Mouse (Mus musculus) embryonic facial prominence, embryonic 13.5 days (tissue): ENCODE measurements around the gene Lancl2. TPM values are rescaled to one million over a fixed set of nuclear protein-coding genes. Genes with fewer than 3 reads are reported as not detected.

Experiments used
- ATAC-seq: fragments of 200-750 bp; cut with Nextera tagmentation; 2 replicates; pipeline ENCODE4 v1.8.0; 2017; ENCODE audit warnings: low read depth; ENCODE audit not compliant: insufficient number of reproducible peaks, insufficient read depth, low FRiP score, low TSS enrichment
- H3K27ac ChIP-seq: fragments of 300-500 bp; sonication (generic); 2 replicates; pipeline ENCODE4 v1.5.1; 2015; ENCODE audit warnings: moderate library complexity, mild to moderate bottlenecking, inconsistent platforms
- H3K27me3 ChIP-seq: fragments of 300-500 bp; sonication (generic); 2 replicates; pipeline ENCODE4 v1.6.1; 2015; ENCODE audit warnings: mild to moderate bottlenecking, inconsistent platforms
- H3K36me3 ChIP-seq: fragments of 300-500 bp; sonication (generic); 2 replicates; pipeline ENCODE4 v1.6.1; 2015; ENCODE audit warnings: mild to moderate bottlenecking, inconsistent platforms
- H3K4me1 ChIP-seq: fragments of 300-500 bp; sonication (generic); 2 replicates; pipeline ENCODE4 v1.6.1; 2015; ENCODE audit warnings: inconsistent platforms
- H3K4me2 ChIP-seq: fragments of 300-500 bp; sonication (generic); 2 replicates; pipeline ENCODE4 v1.6.1; 2015; ENCODE audit warnings: moderate library complexity, mild to moderate bottlenecking, inconsistent platforms
- H3K4me3 ChIP-seq: fragments of 300-500 bp; sonication (generic); 2 replicates; pipeline ENCODE4 v1.5.1; 2015; ENCODE audit warnings: mild to moderate bottlenecking, inconsistent platforms
- H3K9ac ChIP-seq: fragments of 300-500 bp; sonication (generic); 2 replicates; pipeline ENCODE4 v1.6.1; 2015; ENCODE audit warnings: mild to moderate bottlenecking, inconsistent platforms
- H3K9me3 ChIP-seq: fragments of 300-500 bp; sonication (generic); 2 replicates; pipeline ENCODE4 v1.6.1; 2016; ENCODE audit warnings: inconsistent platforms
- WGBS: fragments of 180-500 bp; shearing (Covaris S2); methylation state at CpG from one replicate; pipeline ENCODE4 v1.1.7; 2015; ENCODE audit warnings: mixed read lengths; 5-methylcytosine and 5-hydroxymethylcytosine counted together
- polyA plus RNA-seq: library from polyadenylated mRNA; unstranded; fragments of >200 nt; fragmentation: Nextera tagmentation; extraction: Ambion mirVana; gene quantifications from 2 replicates; pipeline ENCODE4 v1.2.1, GENCODE M21; 2015

Lancl2 gene
- polyA plus RNA-seq, 1 experiment from 2014 or later, result 29.9 TPM

DNA sequence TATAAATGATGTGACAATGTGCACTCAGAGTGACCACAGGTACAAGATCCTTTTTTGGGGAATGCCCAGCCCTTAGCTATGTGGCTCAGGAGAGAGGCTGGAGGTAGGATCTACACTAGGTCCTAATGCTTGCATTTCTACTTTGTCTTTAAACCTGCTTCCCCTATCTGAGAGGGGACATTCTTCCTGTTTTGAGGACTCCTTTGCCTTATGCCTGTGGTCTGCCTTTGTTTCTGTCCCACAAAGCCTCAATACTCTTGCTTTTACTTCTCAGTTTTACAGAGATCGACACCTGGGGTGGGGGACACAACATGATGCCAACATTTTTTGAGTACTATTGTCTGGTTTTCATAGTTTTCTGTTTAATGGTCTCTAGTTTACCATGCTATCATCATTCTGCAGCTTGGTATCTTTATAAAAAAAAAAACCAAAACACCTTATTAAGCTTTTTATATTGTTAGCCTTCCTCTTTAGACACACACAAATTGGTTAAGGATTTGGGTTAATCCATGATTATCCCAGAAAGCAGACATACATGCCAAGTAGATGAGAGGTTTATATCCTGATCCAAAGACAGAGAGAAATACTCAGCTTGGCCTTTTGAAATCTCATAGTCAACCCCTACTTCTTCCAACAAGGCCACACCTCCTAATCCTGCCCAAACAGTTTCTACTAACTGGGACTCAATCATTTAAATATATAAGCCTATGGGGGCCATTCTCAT is 68.3 kb downstream of the Lancl2 start:
- peaks cover 6% of the 10 kb centered on the region for H3K4me1 ChIP-seq
- no peak overlapping the region for H3K9ac ChIP-seq
- H3K36me3 ChIP-seq, result peaks cover 42% of the 10 kb centered on the region
- H3K9me3 ChIP-seq, result no peaks in the 10 kb centered on the region
- ATAC-seq, result no peak
- H3K4me3 ChIP-seq, result no peak overlapping the region
- WGBS, result 95% methylated on average over 1 of the region's 1 CpGs
- no peak overlapping the region for H3K27ac ChIP-seq
- no peaks in the 10 kb centered on the region for H3K27me3 ChIP-seq
- no peak overlapping the region for H3K4me2 ChIP-seq

DNA sequence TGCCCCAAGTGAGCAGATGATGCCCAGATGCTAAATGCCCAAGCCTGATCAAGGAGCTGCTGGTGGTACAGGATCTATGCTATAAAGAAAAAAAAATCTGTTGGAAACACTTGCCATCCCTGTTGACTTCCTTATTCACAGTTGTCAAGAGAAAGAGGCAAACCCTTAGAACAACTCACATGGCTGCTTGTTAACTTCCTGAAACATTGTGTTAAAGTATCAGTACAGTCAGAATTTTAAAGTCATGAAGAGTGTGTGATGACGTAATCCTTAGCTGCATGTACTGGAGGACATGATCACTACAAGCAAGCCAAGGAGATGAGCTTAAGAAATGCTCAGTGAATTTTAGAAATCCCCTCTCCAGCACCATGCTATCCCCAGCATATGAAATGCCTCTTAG is 71.5 kb downstream of the Lancl2 start:
- Histone ChIP-seq H3K27ac (no peak overlapping the region), H3K4me2 (no peak overlapping the region), H3K27me3 (no peaks in the 10 kb centered on the region), H3K36me3 (peaks cover 46% of the 10 kb centered on the region), H3K9me3 (no peaks in the 10 kb centered on the region), H3K4me1 (no peaks in the 10 kb centered on the region), H3K9ac (no peak overlapping the region), H3K4me3 (no peak overlapping the region)
- 90% methylated on average over 1 of the region's 1 CpGs for WGBS
- ATAC-seq, result no peak

DNA sequence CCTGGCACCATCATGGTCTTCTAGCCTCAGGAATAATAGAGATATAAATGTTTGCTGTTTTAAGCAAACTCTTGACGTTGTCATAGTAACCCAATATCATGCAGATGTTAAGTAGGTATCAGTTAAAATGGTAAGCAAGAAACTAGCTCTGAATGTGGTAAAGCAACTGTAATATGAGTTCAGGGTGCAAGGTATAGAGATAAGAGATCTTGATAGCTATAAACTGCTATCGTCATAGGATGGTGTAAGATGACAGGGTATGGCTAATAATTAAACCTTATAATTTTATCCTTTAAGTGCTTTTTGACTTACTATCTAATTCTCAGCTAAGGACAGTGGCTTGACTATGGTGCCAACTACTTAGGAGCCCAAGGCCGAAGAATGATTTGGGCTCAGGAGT is 78.0 kb downstream of the Lancl2 start:
- ATAC-seq, result no peak
- Histone ChIP-seq H3K36me3 (peaks cover 15% of the 10 kb centered on the region), H3K4me3 (no peak overlapping the region), H3K9ac (no peak overlapping the region), H3K4me1 (no peaks in the 10 kb centered on the region), H3K27me3 (no peaks in the 10 kb centered on the region), H3K27ac (no peak overlapping the region), H3K4me2 (no peak overlapping the region), H3K9me3 (no peaks in the 10 kb centered on the region)
- 83% methylated on average over 3 of the region's 3 CpGs for WGBS

DNA sequence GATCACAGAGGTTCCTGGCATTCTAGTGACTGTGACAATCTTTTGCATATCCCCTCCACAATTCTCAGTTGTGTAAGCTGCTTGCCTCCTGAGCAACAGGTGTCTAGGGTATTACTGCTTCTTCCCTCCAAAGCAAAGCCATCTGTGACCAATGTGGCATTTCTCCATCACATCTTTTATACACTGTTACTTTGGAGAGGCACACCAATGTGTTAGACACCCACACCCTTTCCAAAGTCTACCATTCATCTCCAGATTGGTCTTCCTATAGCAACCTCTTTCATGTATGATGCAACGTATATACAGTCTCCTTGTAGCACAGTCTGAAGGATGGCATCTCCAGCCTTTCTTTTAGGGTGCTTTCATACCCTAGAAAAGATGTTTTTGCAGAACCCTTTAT is 80.3 kb downstream of the Lancl2 start:
- Histone ChIP-seq H3K9ac (no peak overlapping the region), H3K36me3 (peaks cover 18% of the 10 kb centered on the region), H3K4me2 (no peak overlapping the region), H3K4me1 (no peaks in the 10 kb centered on the region), H3K27ac (no peak overlapping the region), H3K27me3 (no peaks in the 10 kb centered on the region), H3K9me3 (no peaks in the 10 kb centered on the region), H3K4me3 (no peak overlapping the region)
- no peak for ATAC-seq
- 89% methylated on average over 1 of the region's 1 CpGs for WGBS

DNA sequence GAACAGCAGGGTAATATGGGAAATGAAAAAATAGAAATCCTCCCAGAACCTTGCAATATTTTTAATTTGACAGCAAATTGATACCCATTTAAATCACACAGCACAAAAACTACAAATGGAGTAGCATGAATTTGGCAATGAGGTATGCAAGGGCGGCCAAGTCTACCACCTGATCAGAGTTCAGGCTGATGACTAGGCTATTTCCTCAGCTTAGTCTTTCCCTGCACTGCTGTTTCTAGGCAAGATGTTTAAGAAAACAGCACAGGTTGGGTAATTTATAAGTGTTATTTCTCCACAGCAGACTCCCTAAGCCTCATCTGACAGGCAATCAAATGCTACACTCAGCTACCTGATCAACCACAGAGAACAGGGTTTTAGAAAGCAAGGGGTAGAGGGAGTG is 81.9 kb downstream of the Lancl2 start:
- Histone ChIP-seq H3K9me3 (no peaks in the 10 kb centered on the region), H3K36me3 (peaks cover 13% of the 10 kb centered on the region), H3K27me3 (no peaks in the 10 kb centered on the region), H3K9ac (no peak overlapping the region), H3K4me2 (no peak overlapping the region), H3K27ac (no peak overlapping the region), H3K4me3 (no peak overlapping the region), H3K4me1 (no peaks in the 10 kb centered on the region)
- 93% methylated on average over 1 of the region's 1 CpGs for WGBS
- ATAC-seq, result no peak

DNA sequence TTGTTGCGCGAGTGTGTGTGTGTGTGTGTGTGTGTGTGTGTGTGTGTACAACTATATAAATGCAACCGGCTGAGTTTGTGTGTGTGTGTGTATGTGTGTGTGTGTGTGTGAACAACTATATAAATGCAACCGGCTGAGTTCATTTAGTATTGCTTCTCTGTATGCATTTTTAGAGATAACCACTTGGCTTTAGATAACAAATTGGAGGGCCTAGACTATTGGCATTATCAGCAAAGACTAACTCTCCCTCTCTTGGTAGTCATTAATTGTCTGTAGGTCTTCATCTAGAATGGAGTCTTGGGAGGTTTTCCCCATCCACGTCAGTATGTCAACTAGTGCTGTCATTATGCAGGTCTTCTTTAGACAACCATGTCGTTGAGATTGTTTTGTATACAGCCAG is 85.0 kb downstream of the Lancl2 start:
- H3K36me3 ChIP-seq, result peaks cover 25% of the 10 kb centered on the region
- no peak overlapping the region for H3K4me3 ChIP-seq
- H3K4me1 ChIP-seq, result no peaks in the 10 kb centered on the region
- 95% methylated on average over 6 of the region's 6 CpGs for WGBS
- H3K4me2 ChIP-seq, result no peak overlapping the region
- no peaks in the 10 kb centered on the region for H3K9me3 ChIP-seq
- no peak overlapping the region for H3K27ac ChIP-seq
- ATAC-seq, result no peak
- H3K9ac ChIP-seq, result no peak overlapping the region
- no peaks in the 10 kb centered on the region for H3K27me3 ChIP-seq

Other genes starting within 250 kb of the Lancl2 start
- gene Ppm1k, start 167.1 kb upstream of the Lancl2 start, polyA plus RNA-seq, result 5.6 and 6.5 TPM in 2 replicates
- gene Herc6, start 121.5 kb upstream of the Lancl2 start, polyA plus RNA-seq, result 1.9 and 2.8 TPM in 2 replicates
- 13.0 and 13.7 TPM in 2 replicates for gene Pyurf, start 10.5 kb upstream of the Lancl2 start, polyA plus RNA-seq
- 54.2 and 58.3 TPM in 2 replicates for gene Vopp1, start 122.6 kb downstream of the Lancl2 start, polyA plus RNA-seq
- not detected in 2 replicates for gene Vmn1r21, start 147.8 kb downstream of the Lancl2 start, polyA plus RNA-seq
- gene Vmn1r22, start 205.5 kb downstream of the Lancl2 start, polyA plus RNA-seq, result not detected in 2 replicates
- not detected in 2 replicates for gene Vmn1r23, start 224.3 kb downstream of the Lancl2 start, polyA plus RNA-seq